Mouse (Mus musculus): ENCODE measurements around the gene Dock1. TPM values are rescaled to one million over a fixed set of nuclear protein-coding genes. Genes with fewer than 3 reads are reported as not detected.

Dock1 gene
- total RNA-seq, 2 experiments from 2014 or later = 25.0 to 26.1 TPM

DNA sequence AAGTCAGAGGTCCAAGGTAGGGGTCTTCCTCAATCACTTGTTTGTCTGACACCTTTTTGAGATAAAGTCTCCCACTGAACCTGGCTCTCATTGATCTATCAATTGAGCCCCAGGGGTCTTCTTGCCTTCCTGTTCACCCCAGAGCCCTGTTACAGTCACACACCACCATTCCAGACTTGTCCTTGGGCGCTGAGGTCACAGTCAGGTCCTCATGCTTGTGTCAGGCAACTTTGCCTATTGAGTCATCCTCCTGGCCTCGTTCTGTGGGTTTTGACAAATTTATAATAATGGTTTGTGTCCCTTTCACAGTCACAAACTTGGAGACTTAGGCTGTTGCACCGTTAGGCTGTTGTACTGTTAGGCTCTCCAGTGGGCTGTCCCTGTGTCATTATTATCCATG lies 77.9 kb downstream of the Dock1 start:
- DNase-seq (ENCODE audit: low spot score in 2 of 2) = no peak

DNA sequence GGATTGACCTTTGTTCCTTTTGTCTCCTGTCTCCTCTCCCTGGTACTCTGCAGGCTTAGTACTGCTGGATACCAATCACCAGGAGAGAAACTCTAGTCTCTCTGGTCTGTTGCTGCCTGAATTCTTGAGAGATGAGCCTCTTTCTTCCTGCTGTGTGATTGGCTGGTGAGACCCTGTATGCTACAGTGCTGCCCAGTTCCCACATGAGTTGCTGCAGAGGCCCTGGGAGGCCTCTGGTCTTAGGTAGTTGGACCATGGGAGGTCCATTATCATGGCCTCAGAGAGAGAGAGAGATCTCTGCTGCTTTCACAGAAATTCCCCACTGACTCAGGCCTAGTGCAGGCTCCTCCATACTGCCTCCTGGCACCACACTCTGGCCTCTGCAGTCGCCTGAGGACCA lies 79.2 kb downstream of the Dock1 start:
- DNase-seq (ENCODE audit: low spot score in 2 of 2) = no peak

DNA sequence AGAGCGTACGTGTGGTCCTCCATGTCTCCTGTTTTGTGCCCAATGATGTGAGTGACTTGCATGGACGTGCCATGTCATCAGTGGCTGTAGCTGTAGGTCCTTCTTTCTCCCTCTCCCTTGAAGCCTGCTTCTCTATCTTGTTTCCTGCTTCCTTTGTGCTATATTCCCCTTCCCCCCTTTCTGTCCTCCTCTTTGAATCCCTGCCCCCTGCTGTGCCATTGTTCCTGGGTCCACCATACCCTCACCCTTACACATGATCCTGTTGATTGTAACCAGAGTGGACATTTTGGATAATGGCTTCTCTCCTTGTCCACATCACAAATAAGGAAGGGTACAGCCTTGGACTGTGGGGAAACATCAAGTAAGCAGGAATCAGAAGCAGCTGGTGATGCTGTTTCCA lies 81.0 kb downstream of the Dock1 start:
- no peak for DNase-seq (ENCODE audit: low spot score in 2 of 2)

DNA sequence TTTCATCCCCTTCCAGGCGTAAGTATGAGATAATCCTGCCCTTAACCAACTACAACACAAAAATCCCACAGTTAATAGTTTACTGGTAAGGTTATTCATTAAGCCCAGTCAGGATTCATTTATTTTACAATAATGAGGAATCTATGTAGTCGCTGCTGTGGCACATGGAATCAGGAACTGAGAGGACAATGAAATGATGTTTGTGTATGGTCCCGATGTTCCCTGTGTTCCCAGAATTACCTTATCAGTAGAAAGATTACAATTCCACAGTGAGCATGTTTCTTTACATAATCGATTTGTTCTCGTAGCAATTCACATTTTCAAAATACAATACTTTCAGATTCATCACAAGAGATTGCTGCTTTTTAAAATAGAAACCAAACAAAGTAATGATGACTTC lies 83.0 kb downstream of the Dock1 start:
- DNase-seq (ENCODE audit: low spot score in 2 of 2) = no peak

DNA sequence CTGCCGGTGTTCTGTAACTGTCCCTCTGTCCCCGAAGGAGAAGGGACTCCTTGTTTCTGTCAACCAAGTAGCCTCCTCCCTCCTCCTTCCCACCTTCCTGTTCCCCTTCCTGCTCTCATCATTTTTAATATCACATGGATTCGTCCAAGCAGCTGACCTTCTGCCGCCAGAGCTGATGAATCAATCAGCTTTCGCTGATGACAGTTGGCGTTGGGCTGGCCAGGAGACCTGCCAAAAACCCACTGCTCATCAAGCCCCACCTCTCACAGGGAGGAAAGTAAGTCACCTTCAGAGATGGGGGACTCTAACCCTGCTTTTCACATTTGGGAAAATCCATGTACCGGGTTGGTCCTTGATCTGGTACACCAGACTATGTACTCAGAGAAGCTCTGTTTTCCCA lies 87.2 kb downstream of the Dock1 start:
- DNase-seq (ENCODE audit: low spot score in 2 of 2) = no peak

DNA sequence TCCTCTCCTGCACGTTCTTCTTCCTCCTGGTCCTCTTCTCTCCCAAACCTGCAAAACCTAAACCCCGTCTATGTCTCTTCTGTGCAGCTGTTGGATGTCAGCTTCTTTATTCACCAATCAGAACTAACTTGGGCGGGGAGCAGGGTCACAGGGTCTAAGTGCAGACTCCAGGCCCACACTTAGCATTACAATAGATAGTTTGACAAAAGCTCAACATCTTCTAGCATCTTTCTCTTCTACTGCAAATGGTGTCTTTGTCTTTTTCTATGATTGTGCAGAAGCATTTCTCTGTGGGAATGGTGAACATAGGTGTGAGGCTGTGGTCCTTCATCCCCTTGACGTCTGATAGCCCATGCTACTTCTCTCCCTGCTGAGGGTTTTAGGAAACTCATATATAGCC lies 91.3 kb downstream of the Dock1 start:
- DNase-seq (ENCODE audit: low spot score in 2 of 2) = no peak

DNA sequence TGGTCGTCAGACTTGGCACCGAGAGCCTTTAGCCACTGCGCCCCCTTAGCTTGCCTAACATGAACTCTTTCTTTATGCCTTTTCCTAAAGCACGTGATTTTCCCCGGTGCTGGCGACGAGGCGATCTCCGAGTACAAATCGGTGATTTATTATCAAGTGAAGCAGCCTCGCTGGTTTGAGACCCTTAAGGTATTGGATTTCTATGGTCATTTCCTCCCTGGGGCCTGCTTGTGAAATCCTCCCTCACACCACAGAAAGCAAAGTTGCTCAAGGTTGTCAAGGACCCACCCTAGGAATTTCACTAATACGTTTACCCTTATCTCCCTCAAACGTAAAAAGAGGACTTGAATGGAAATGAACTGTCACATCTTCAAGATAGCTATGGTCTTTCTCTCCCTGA lies 94.7 kb downstream of the Dock1 start:
- no peak for DNase-seq (ENCODE audit: low spot score in 2 of 2)

DNA sequence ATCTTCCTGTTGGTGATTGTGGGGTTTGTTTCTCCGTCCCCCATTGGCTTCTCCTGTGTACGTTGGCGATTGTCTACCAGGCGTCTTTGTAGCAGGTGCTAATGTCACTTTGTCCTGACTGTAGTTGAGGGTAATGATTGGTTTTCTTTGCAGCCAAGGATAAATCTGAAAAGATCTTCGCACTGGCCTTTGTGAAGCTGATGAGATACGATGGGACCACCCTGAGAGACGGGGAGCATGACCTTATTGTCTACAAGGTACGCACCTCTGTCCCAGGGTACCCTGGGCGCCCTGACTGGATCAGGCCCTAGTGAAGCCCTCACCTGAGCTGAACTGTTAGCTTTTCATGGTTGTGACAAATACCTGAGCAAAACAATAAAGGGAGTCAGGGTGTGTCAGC lies 100.9 kb downstream of the Dock1 start:
- no peak for DNase-seq (ENCODE audit: low spot score in 2 of 2)

DNA sequence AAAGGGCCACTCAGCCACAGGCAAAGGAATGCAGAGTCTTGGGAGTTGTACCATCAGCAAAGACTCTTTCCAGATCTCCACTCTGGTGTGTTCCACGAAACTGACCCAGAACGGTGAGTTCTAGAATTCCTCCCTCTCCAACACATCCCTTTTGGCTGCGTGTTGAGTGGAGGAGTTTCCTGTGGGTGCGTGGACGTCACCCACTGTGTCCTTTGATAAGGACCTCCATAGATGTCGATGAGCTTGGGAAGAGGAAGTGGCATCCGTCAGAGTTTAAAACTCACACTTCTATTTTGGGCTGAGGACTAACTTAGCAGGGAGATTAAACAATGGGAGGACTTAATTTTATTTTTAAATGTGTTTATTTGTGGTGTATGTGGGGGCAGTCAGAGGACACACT lies 101.9 kb downstream of the Dock1 start:
- no peak for DNase-seq (ENCODE audit: low spot score in 2 of 2)

DNA sequence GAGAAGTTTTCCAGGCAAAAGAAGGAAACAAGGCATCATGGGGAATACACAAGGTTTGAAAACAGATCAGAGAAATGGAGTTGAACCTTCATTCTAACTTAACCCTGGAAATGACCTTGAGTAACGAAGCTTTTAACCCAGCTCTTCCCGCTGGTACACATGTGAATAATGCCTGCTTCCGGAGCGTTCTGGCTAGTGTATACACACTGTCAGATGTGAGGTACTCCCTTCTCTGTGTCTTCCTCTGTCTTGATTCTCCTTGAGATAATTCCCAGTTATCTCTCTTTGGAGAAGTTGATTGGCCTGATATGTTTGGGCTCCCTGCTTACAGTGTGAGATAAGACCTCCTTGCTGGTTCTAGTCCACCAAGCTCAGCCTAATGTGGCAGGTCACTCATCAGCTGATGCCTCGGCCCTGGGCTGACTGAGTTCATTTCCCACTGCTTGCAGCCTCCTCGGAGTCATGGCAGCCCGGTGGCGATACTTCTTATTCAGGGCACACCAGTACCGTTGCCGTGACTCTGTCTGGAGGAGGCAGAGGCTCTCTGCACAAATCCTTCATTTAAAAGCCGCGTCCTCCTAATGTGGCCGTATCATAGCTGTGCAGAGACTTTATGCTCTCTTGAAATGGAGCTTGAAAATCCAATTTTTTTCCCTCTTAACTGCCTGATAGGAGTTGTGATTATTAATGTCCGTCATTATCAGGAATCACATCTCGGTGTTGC lies 102.6 kb downstream of the Dock1 start:
- no peak for DNase-seq (ENCODE audit: low spot score in 2 of 2)

DNA sequence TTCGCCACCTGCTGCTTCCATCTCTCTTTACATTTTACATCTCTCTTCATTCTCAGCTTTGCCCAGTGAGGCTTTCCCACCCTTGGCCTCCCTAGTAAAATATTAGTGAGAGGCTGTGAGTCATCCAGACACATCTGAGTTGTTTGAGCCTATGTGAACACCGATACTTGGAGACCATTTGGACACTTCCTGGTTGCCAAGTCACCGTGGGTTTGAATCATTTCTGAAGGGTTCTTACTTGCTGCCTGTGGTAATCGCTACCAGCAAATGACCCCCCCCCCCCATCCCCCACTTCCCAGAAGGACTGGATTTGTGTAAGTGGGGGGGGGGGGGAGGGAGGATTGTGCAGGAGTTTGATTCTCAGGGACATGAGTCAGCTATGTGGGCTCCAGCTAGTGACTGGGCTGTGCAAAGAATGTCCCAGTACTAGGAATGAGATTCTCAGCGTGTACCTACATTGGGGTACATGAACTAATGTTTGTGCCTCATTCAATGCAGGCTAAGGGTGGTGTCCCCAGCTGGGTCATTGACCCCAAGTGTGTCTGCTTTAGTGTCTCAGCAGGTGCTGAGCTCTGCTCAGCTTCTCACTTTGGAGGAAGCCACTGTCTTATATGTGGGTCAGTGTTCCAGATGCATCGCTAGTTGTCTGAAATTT lies 103.4 kb downstream of the Dock1 start:
- DNase-seq (ENCODE audit: low spot score in 2 of 2) = no peak

DNA sequence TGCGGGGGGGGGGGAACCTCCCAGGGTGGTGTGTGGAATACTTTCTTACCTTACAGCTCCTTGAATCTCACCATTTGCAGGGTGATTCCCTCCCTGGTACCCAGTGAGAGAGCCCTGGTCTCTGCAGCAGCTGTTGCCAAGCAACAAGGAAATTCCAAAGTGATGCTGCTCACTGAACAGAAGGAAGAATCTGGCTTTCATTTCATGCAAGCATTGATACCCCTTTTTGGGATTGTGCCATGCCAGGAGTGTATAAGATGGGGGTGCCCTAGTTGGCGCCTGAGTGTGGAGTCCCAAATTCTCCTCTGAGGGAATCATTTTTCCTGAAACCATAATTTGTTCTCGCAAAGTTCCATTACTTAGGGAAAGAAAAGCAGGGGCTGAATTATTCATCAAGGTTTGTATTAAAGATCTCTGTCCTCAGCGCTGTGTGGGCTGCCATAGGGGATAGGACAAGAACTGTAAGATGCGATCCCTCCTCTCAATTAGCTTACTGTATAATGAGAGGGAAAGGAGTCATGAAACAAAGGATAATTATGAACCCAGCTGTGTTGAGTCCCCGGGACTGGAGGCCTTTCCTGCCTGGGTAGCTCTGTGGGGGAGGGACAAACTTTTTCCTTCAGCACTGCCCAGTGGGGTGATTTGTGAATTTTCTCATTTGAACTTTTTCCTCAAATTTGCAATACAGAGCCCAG lies 104.2 kb downstream of the Dock1 start:
- DNase-seq (ENCODE audit: low spot score in 2 of 2) = peak; percentile 13 to 44

DNA sequence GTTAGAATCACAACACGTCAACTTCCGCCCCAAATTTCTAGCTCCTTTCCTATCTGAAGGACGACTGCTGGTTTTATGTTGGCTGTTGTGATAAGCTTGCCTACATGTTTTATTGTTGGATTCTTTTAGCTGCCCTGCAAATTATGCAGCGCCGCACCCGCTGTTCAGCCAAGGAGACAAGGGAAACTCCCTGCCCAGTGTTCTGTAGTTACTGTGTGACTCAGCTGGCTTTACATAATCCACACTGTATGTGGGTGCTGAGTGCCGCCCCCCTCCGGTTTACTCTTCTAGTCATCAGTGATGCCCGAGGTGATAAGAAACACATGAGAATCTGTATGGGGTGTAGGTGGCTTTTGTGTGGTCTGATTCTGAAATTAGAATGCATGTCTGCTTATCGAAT lies 105.2 kb downstream of the Dock1 start:
- DNase-seq (ENCODE audit: low spot score in 2 of 2) = peak; percentile 32 to 72

DNA sequence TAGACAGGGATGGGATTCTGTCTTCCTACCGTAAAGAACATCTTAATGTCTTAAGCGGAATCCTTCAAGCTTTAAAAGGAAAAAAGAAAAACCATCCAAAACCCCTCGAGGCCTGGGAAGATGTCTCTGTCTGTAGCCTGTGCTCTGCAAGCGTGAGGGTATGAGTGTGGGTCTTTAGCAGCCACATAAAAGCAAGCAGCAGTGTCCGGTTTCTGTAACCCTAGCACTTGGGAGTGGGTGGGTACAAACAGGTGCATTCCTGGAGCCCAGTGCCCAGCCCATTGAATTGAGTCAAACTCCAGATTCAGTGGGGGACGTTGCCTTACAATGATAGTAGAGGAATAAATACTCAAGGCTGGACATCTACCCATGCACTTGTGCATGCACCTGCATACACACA lies 105.9 kb downstream of the Dock1 start:
- DNase-seq (ENCODE audit: low spot score in 2 of 2) = no peak

DNA sequence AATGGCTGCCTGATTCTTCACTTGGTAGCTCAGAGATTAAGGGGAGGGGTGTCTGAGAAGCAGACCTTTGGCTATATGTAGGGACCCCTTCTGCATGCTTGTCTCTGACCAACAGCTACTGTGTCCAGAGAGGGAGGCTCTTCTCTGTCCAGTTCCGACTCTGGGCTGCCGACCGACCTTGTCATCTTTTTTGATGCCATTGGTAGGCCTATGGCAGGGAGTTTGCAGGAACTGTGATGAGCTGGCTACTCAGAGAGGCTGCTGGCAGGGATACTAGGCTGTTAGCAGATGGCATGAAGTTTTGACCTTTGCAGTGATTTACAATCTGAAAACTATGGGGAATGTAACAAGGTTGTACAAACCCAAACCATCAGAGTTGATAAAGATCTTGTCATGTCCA lies 109.3 kb downstream of the Dock1 start:
- no peak for DNase-seq (ENCODE audit: low spot score in 2 of 2)

DNA sequence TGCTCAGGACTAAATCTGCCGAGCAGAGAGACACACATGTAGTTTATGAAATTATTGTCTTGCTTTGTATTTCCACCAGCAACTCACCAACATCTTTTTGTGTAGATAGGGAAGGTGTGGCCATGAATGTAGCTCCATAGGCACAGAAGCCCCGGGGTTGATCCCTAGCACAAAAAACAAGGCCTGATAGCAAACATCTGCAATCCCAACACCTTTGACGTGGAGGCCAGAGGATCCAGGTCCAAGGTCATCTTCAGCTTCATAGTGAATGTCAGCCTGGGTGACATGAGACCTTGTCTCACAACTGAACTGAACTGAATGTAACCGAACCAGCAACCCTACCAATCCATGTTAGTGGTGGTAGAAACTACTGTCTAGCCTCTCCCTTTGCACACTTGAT lies 116.7 kb downstream of the Dock1 start:
- DNase-seq (ENCODE audit: low spot score in 2 of 2) = no peak

DNA sequence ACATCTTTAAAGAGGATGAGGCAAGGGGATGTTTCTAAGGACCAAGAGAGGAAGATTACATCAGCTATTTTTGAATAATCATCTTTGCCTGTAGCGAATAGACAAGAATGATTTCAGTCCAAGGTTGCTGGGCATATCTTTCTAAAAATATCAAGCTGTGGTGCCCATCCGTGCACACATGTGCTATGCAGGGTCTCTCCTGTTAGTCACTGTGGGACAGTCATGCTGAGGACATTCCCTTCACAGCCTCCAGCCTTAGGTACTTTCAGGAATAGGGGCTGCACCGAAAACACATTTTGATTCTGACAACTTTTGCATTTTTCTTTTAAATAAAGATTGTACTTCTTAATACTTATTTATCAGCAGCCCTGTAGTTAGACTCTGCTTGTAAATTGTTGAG lies 124.4 kb downstream of the Dock1 start:
- no peak for DNase-seq (ENCODE audit: low spot score in 2 of 2)

DNA sequence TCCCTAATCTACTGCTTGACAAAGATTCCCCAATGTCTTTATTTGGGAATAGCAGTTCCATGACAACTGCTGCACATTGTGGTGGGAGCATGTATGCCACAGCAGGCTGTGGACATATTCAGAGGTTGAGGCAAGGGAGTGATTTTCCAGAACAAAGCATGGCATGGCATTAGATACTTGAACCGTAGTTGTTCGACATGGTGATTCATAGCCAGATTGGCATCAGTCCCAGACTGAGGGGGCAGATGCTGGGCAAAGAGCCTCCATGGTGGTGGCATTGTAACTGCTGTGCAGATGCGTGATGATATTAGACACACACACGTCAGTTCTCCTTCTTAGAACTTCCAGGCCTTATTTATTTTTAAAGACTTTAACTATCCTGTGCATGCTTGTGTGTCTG lies 129.6 kb downstream of the Dock1 start:
- DNase-seq (ENCODE audit: low spot score in 2 of 2) = peak; percentile 39 to 71

DNA sequence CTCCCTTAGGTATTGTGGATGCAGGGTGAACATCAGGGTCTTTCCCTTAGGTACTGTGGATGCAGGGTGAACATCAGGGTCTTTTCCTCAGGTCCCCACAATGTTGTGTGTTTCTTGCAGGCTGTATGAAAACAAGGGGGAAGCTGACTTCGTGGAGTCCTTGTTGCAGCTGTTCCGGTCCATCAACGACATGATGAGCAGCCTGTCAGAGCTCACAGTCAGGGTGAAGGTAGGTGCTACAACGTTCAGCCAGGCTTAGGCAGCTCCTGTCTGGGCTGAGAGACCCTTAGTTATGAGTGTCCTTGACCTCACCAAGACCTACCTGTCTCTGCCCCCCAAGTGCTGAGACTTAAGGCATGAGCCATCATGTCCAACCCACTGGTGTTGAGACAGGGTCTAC lies 134.0 kb downstream of the Dock1 start:
- no peak for DNase-seq (ENCODE audit: low spot score in 2 of 2)

DNA sequence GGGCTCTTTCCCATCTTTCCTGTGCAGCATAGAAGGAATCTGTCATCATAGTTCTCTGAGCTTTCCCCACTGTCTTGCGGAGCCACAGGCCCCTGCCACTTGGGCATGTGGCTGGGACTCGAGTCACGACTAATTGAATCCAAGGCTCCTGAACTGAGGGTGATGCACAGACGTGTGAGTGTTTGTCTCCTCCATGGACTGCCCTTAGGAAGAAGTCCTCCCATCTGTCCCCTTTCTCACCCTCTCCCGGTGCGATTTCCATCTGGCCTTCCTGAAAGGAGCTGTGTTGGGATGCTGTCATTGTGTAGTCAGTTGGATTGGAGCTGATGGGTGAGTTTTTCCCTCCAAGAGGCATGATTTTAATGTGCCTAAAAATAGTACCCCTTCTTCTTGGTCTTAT lies 136.3 kb downstream of the Dock1 start:
- DNase-seq (ENCODE audit: low spot score in 2 of 2) = no peak

DNA sequence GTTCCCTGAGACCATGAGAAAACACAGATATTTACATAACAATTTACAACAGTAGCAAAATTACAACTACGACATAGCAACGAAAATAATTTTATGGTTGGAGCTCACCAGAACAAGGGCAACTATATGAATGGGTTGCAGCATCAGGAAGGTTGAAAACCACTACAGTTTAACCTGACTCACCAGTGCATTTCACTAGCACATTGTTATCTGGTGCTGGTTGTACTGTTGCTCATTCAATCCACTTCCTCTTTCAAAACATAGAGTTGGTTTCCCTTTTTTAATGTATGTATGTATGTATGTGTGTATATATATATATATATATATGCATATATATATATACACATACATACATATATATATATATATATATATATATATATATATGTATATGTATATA lies 138.0 kb downstream of the Dock1 start:
- DNase-seq (ENCODE audit: low spot score in 2 of 2) = no peak

DNA sequence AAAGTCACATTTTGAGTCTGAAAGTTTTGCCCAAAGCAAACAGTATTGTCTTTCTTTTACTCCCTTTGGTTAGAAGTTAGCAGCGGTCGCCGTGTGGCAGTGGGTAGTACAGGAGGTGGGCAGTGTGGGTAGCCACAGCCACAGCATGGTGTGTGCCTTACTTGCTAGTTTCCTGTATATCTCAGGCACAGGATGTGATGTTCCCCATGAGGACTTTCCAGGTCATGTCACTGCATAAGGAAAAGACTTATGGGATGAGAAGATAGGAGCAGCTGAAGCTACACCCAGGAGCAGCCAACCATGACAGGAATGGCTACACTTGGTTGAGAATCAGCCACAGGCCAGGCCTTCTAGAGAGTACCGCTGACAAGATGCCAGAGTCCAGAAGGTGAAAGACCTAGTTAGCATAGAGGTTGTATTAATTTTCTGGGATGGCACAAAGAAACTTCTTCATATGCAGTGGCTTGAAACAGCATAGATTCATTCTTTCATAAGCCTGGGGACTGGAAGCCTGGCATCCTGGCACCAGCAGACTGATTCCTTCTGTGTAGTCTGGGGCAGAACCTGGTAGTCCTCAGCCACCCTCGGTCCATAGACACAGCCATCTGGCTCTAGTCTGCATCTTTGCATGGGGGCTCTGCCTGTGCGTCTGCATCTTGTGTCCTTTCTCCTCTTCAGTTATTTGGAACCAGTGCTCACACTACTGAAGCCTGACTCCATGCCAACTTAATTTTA lies 139.0 kb downstream of the Dock1 start:
- peak in 1 of 2 experiments; percentile 9 for DNase-seq (ENCODE audit: low spot score in 2 of 2)
